Mouse (Mus musculus): ENCODE measurements around the gene Hif3a.

The Hif3a gene

DNA sequence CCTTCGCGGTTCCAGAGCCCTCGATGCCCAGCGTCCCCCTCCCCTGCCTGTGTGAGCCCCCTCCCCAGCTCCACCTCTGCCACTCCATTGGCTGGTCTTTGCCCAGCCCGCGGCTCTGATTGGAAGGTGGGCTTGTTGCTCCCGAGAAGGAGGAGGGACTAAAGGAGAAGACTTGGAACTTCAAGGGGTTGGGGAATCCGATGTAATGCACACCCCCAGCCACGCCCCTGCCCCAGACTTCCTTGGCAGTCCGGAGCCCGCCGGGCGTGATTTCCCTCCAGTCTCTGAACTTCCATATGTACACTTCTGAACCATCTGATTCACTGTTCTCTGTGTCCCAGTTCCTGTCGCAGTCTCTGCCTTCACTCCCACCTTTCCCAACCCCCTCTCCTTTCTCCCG lies at the start of gene Hif3a:
Gene Hif3a (minus strand): TSS at position 39 of the 400 bp plus-strand sequence.
- 2% methylated on average over 15 of the region's 15 CpGs for WGBS

DNA sequence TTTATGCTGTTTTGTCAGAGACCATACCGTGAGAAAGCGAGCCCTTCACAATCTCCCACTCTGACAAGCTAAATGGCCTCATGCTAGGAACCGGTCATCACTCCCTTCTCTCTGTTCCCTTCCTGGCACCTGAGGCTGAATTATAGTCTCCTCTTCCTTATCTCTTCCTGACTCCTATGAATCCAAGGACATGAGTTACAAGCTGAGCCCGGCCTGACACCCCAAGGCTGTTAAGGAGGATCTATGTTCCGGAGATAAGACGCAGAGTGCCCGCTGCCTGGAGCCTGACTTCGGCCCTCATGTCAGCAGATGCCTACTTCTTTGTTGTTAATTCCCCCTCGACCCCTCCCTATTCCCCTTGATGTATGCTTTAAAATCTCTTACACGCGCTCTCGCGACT lies 39.4 kb upstream of the Hif3a start:
- WGBS, result 91% methylated on average over 13 of the region's 13 CpGs

DNA sequence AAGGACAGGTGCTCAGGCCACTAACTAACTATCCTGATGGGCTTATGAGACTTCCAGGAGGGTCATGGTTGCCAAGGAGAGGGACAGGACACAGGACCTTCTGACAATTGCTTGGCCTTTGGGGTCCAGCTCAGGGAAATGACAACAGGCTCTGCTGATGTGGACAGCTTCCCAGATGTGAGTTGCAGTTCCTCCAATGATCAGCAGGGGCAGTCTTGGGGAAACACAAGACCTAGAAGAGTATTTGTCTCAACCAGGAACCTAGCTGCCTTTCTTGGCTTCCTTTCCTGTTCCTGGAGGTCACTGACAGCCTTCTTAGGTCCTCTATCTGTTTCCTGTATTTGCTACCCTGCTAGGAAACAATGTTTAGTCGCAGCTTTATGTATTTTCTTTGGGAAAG lies 29.1 kb upstream of the Hif3a start:
- WGBS, result 23% methylated on average over 1 of the region's 1 CpGs

DNA sequence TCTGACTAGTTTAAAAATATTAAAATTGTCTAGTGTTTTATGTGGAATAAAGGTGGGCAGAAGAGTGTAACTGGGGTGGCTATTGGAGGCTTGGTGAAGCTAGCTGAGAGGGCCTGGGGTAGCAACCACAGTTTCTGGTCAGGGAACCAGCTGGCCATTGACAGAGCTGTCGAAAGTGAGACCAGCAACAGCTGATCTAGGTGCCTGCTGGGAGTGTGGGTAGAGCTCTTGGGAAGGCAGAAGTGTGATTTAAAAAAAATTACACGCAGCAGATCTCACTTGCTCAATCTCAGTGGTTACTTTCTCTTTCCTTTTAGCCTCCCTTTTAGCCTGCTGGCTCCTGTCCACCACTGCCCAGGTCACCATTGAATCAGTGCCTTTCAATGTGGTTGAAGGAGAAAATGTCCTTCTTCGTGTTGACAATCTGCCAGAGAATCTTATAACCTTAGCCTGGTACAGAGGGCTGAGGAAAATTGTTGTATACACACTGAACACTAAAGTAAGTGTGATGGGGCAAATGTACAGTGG lies 27.9 kb upstream of the Hif3a start:
- 42% methylated on average over 3 of the region's 3 CpGs for WGBS

DNA sequence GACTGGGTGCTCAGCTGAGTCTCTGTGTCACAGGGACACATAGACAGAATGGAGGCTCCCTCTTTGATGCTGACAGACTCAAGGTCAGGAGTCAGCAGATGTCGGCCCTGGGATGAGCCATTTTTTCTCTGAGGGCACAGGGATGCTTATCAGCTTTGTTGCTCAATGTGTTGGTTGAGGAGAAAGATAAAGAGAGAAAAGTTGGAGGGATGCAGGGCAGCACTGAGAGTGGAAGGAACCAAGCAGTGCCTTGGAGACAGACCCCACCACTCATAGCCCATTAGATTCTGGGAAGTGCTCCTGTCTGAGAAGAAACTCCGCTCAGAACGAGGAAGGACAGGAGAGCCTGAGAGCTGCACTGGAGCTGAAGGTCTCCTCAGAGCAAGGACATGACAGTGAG lies 25.5 kb upstream of the Hif3a start:
- 85% methylated on average over 3 of the region's 3 CpGs for WGBS

DNA sequence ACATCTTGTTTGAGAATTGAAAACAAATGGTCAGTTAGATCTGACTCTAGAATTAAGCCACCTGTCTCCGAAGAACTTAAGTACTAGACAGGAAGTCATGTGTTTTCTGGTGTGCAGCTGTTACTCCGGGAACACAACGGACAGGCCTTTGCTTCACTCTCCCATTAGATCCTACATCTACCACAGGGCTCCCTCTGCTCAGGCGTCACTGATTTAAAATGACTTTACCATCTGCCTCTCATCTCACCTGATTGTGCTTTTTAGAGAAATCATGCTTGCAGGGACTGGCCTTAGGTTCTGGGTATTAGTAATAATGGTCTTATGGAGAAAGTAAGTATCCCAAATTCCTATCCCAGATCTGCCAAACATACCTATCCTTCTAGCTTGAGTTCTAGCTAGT lies 20.5 kb upstream of the Hif3a start:
- 81% methylated on average over 4 of the region's 4 CpGs for WGBS

DNA sequence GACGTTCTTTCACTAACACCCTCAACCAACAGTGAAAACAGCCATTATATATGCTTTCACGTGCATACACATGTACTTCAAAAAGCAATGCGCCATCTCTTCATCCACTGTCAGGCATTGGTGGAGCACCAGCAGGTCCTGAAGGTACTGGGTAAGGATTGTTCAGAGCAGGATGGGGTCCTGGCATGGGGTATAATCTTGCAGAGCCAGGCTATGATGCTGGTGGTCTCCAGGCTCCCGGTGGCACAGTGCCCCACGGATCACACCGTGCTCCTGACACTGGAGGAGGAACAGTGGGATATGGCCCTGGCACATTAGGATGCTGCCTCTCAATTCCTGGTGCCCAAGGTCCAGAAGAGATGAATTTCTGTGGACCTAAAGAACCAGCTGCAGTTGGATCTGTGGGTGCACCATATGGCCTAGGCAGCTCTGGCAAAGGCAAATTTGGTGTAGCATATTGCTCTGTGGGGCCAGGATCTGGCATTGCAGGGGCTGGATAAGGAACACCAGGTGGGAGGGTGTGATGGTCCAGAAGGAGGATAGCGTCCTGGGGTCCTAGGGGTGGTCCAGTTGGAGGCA lies 15.9 kb upstream of the Hif3a start:
- 80% methylated on average over 7 of the region's 7 CpGs for WGBS

DNA sequence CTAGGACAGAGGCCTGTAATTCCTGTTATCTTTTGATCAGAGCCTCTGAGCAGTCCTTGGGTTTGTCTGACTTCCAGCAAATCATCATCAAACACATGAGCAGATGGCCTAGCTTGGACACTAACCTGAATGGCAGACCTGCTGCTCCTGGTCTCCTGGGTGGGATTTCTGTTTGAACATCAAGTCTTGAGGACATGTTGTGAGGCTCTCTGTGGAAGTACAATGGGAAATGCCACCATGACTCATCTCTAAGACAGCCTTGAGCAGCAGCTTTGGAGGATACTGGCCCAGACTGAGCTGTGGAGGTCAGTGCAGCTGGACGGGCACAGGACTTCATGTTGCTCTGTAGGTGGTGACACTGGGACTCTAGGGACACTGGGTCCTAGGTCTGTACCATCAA lies 14.3 kb upstream of the Hif3a start:
- 96% methylated on average over 1 of the region's 1 CpGs for WGBS

DNA sequence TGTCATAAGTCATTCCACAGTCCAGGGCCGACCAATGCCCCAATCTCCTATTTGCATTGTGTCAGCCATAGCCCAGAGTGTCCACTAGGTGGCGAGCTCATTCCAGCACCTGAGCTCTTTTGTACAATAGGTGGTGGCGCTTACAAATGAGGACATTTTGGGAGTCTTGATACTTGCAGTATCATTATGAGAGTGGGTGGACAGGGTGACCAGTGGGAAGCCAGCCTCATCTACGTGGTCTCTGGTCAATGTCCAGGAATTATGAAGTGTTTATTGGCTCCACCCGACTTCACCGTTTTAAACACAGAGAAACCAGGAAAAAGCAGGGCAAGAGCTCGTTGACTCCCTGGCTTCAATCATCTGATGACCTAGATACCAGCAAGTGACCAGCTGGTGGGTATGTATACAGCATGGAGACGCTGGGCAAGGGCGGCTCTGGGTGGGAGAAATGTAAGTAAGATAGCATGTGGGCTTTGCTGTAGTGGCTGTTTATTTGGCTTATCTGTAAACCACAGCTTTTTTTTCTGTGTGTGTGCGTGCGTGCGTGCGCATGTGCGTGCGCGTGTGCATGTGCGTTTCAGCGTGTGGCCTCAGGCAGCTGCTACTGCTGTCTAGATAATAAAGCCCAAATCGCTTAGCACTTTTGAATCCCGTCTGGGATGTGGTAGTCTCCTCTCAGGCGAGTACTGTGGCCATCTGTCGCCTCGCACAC lies 11.8 kb upstream of the Hif3a start, which contains the start of gene Psg16:
Gene Psg16 (plus strand): TSS at position 137 of the 712 bp plus-strand sequence.
- WGBS, result 55% methylated on average over 23 of the region's 23 CpGs

DNA sequence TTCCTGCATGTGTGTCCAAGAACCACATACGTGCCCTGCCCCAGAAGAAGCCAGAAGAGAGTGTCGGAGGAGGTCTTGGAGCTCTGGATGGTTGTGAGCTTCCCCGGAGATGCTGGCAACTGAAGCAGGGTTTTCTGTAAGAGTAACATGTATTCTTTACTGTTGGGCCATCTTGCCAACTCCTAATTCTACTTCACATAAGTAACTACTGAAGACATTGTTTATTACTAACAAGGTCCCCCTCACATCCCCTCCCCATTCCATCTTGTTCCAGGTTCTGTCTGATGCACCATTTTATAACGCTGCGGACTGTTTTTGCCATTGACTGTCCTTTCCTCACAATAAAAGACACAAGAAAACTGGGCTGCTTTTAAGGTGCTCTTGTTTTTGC lies 11.3 kb upstream of the Hif3a start:
- WGBS, result 55% methylated on average over 5 of the region's 5 CpGs

DNA sequence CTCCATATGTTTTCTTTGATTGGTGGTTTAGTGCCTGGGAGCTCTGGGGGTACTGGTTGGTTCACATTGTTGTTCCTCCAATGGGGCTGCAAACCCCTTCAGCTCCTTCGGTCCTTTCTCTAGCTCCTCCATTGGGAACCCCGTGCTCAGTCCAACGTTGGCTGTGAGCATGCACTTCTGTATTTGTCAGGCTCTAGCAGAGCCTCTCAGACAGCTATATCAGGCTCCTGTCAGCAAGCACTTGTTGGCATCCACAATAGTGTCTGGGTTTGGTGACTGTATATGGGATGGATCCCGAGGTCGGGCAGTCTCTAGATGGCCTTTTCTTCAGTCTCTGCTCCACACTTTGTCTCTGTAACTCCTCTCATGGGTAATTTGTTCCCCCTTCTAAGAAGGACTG lies 5.4 kb upstream of the Hif3a start:
- WGBS, result 78% methylated on average over 5 of the region's 5 CpGs

DNA sequence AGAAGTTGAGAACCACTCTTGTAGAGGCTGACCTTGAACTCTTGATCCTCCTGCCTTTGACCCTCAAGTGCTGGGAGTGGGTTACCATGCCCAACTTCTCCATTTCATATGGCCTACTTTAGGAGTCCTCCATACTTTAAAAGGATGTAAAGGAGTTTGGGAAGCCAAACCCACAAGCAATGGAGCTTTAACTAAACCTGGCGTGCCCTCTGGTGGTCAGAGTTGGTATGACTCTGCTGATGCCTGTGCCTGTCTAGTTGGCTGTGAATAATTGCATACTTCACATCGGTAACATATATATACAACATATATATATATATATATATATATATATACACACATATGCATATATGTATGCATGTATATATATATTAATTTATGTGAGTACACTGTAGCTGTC lies 4.2 kb upstream of the Hif3a start:
- WGBS, result 0% methylated on average over 2 of the region's 2 CpGs

DNA sequence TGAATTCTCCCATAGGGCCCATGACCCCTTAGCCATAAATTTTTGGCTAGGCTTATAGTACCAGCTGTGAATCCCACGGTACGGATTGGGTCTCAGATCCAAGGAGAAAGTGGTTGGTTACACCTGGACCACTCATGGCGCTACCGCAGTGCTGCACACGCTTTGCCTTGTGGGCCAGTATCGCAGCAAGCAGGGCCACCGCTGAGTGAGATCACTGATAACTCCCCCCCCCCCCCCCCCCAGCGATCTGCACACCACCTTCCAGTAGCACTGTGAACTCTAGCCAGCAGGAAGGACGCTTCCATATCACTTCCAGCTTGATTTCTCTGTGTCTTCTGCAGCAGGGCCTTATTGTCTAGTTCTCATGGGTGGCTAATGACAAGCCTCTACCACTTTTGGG lies 3.4 kb upstream of the Hif3a start:
- WGBS, result 89% methylated on average over 9 of the region's 9 CpGs

DNA sequence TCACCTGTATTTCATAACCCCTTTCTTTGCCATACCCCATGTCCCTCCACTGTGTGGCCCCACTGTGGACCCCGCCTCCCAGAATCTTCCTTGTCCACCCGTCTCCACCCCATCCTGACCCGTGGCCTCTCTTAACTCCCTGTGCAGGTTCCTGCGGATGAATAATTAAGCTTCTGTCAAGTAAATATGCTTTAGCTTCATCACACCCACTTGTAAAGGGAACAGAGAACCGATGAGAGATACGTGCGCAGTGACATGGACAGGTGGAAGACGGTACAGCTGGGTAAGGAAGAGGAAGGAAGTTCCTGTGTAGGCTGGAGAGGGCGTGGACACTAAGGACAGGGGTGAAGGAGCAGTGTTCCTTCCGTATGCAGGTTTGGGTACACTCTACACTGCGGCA lies 618 bp upstream of the Hif3a start:
- WGBS, result 24% methylated on average over 11 of the region's 11 CpGs

DNA sequence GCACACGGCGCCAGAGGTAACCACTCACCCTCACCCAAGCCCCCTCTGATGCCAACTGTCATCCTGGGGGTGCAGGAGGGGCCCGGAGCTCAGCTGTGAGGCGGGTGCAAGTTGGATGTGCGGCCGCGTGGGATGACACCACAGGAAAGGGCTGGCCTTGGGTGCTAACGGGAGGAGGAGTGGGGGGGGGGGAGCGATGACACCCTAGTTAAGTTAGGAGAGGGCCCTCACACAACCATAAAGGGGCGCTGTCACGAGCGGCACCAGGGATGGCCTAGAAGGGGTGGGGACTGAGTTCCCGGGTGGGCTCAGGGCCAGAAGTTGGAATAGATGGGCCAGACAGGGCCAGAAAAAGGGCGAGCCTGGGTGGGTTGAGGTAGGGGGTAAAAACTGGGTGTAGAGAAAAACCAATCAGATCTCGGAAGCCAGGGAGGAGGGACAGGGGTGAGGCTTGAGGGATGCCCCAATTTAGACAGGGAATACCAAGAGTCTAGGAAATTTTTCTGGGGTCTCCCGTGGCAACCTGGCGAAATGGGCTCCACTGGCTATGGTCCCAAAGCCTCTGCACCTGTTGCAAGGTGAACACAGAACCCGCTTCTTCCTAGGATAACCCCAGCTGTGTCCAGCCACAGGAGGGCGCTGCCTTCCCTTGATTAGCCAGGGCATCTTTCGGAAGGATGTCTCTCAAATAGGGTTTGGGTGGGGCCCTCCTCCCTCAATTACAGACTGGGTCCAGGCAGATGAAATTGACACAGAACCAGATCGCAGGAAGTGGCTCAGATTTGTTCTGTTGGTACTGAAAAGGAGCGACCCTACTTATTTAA lies 1.2 kb downstream of the Hif3a start:
- WGBS, result 43% methylated on average over 21 of the region's 22 CpGs

DNA sequence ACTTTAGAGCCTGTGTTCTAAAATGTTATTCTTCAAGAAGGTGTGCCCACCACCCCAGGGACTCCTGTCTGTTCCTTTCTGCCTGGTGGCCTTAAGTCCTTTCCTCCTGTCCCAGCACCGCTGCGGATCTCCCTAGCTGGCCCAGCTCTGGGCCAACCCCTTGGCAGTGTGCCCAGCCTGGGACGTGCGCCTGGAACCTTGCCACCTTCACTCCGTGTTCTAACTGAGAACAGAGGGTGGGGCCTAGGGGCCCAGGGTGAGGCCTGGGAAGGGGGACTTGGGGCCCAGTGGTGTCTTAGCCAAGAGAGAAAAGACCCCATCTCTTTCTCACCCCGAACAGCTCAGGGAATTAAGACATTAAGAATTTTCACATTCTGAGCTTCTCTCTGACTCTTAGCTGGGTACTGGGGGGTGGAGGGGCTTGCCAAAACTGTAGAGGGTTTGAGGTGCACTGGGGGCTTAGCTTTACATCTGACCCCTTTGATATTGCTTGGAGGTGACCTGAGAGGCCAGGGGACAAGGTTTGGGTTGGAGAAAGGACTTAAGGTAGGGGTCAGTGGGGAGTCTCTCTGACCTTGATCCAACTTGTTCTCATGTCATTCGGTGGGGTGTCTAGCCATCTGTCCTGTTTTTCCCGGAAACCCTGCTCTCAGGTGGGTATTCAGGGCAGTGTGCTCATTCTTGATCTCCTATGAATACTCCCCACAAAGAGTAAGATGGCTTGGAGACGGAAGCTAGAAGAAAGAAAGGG lies 2.0 kb downstream of the Hif3a start:
- 17% methylated on average over 9 of the region's 9 CpGs for WGBS

DNA sequence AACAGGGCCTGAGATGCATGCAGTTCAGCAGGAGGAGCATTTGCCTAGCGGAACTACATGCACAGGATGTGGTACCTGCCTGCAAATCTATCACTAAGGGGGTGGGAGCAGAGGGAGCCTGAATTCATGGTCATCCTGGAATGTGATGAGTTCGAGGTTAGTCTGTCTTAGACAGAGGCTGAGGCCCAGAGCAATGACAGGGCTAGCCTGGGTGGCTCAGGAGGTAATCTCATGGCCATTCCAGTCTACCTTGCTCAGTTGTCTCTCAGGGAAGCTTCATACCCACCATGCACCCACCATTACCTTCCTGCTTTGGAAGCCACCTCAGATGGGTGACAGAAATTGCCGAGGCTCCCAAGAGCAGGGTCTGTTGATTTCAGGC lies 2.8 kb downstream of the Hif3a start:
- 71% methylated on average over 3 of the region's 3 CpGs for WGBS

DNA sequence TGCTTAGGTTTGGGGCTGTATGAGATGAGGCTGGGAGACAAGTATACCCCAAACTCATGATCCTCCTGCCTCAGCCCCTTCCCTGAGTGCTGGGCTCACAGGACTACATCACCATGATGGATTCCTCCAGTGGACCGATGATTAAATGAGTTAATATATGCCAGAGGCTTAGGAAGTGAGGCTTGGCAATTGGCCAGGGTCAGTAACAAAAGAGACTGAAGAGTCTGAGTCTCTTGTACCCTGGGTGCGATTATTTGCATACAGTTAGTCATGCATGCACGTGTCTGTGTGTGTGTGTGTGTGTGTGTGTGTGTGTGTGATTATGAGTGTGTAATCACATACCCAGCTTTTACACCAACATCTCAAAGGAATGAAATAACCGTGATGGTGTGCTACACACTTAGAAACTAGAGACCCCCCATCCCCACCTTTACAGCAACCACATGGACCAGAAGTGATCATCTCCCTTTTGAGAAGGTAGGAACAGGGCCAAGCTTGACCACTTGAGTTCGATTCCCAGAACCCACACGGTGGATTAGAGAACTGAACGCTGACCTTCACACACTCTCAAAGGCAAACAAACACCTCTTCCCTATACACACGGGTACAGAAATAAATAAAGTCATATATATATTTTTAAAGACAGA lies 3.3 kb downstream of the Hif3a start:
- 36% methylated on average over 8 of the region's 8 CpGs for WGBS

DNA sequence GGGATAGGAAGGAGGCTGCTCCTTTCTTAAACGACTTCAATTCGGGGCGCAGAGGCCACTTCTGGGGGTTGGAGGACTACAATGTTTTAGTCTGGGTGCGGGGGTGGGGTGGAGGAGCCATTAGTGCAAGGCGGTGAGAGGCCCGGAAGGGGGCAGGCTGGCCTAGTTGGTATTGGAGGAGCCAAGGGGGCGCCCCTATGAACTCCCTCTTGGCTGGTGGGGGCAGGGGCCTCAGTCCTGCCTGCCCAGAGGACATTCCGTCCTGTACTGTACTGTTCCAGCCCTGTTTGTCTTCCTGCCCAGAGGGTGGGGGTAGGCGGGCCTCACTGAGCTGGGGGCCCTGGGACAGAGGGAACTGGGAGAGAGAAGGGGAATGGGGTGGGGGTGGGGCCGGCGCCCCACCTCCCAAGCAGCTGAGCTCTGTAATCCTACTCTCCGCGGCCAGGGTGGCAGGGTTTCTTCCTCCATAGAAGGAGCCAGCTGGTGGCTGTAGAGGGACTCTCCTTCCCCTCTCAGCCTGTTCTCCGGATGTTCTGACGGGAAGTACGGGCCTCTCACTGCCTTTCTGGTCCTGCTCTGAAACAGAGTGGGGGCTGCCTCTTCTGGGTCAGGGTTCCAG lies 4.0 kb downstream of the Hif3a start:
- WGBS, result 22% methylated on average over 16 of the region's 16 CpGs

DNA sequence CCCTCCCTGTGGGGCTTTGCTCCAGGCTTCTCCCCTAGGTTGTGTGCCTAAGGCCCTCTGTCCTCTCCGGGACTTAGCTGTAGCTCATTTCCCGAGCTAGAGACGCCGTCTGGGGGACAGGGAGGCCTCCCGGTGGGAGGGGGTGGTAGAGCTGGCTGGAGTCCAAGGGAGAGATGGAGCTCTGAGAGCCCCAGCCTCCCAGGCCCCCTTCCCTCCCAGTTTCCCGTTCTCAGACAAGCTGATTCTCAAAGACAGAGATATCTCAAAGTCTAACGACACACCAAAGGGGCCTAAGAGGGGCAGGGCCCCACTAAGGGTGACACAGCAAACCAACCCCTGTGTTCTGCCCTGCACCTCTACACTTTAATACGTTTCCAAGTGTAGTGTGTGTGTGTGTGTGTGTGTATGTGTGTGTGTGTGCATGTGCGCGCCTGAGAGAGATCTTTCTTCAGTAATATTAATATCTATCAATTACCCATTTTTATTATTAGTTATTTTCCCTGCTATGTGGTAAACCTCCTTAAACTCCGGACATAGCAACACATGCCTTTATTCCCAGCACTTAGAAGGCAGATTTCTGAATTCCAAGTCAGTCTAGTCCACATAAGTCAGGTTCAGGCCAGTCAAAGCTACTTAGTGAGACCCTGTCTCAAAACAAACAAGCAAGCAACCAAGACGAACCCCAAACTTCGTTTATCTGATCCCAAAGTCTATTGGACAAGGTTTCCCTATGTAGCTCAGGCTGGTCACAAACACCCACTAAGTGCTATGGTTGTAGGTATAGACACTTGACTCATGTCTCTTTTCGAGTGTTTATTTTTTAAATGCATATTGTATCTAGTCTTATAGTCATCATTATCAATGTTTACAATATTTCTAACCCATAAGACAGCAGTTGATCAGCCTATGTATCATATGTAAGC lies 5.4 kb downstream of the Hif3a start:
- WGBS, result 39% methylated on average over 14 of the region's 14 CpGs
